Mouse (Mus musculus) liver, embryonic 13.5 days (tissue): ENCODE results near the gene Usp5. TPM values are rescaled to one million over a fixed set of nuclear protein-coding genes. Genes with fewer than 3 reads are reported as not detected.
"Not testable (repeated sequence)": the region's sequence is repeated elsewhere in the genome, so short reads cannot be mapped to it uniquely, and the experiment has no call there.

Experiments used
- ATAC-seq: fragments of 200-750 bp; cut with Nextera tagmentation; 2 replicates; pipeline ENCODE4 v1.8.0; 2017; ENCODE audit warnings: low read depth, mild to moderate bottlenecking, moderate number of reproducible peaks, moderate library complexity
- DNase-seq: peaks from one replicate; pipeline ENCODE4 v3.0.0; 2022
- H3K27ac ChIP-seq: fragments of 300-500 bp; sonication (generic); 2 replicates; pipeline ENCODE4 v1.5.1; 2015; ENCODE audit warnings: moderate library complexity, mild to moderate bottlenecking, inconsistent platforms
- H3K27me3 ChIP-seq: fragments of 300-500 bp; sonication (generic); 2 replicates; pipeline ENCODE4 v1.6.1; 2015; ENCODE audit warnings: mild to moderate bottlenecking, inconsistent platforms
- H3K36me3 ChIP-seq: fragments of 300-500 bp; sonication (generic); 2 replicates; pipeline ENCODE4 v1.6.1; 2015; ENCODE audit warnings: mild to moderate bottlenecking, inconsistent platforms
- H3K4me1 ChIP-seq: fragments of 300-500 bp; sonication (generic); replicated peaks from 2 replicates; pipeline ENCODE4 v1.6.1; 2015; ENCODE audit warnings: inconsistent platforms
- H3K4me2 ChIP-seq: fragments of 300-500 bp; sonication (generic); 2 replicates; pipeline ENCODE4 v1.6.1; 2015; ENCODE audit warnings: inconsistent platforms, mild to moderate bottlenecking, moderate library complexity
- H3K4me3 ChIP-seq: fragments of 300-500 bp; sonication (generic); replicated peaks from 2 replicates; pipeline ENCODE4 v1.5.1; 2015; ENCODE audit warnings: mild to moderate bottlenecking, inconsistent platforms
- H3K9ac ChIP-seq: fragments of 300-500 bp; sonication (generic); 2 replicates; pipeline ENCODE4 v1.6.1; 2015; ENCODE audit warnings: mild to moderate bottlenecking, inconsistent platforms
- H3K9me3 ChIP-seq: fragments of 300-500 bp; sonication (generic); replicated peaks from 2 replicates; pipeline ENCODE4 v1.6.1; 2016; ENCODE audit warnings: inconsistent platforms
- WGBS: fragments of 180-500 bp; shearing (Covaris S2); methylation state at CpG from one replicate; pipeline ENCODE4 v1.1.7; 2015; ENCODE audit not compliant: insufficient replicate concordance; 5-methylcytosine and 5-hydroxymethylcytosine counted together
- polyA plus RNA-seq: library from polyadenylated mRNA; unstranded; fragments of >200 nt; fragmentation: Nextera tagmentation; extraction: Ambion mirVana; gene quantifications from 2 replicates; pipeline ENCODE4 v1.2.1, GENCODE M21; 2015

The Usp5 gene
- polyA plus RNA-seq, 1 experiment from 2014 or later: 63.5 TPM

GRCm38 (mm10) chr6:124802400-124802799 lies 26.9 kb downstream of the Usp5 start:
- Histone ChIP-seq H3K27ac (peak overlapping the region; percentile 83), H3K4me3 (peak overlapping the region; percentile 43), H3K4me1 (peaks cover 39% of the 10 kb centered on the region), H3K4me2 (peak overlapping the region; percentile 66), H3K9ac (peak overlapping the region; percentile 43; the same call in 1 of the 2 replicates)
- ATAC-seq (peak; percentile 17; the same call in 1 of the 2 replicates), DNase-seq (peak; percentile 56)
- not testable (repeated sequence) for H3K36me3 ChIP-seq, H3K9me3 ChIP-seq, H3K27me3 ChIP-seq
- 7% methylated on average over 5 of the region's 9 CpGs for WGBS

GRCm38 (mm10) chr6:124796200-124796599 lies 33.1 kb downstream of the Usp5 start:
- H3K36me3 ChIP-seq: no peaks in the 10 kb centered on the region
- no peak overlapping the region for H3K9ac ChIP-seq
- 70% methylated on average over 2 of the region's 2 CpGs for WGBS
- peaks cover 12% of the 10 kb centered on the region for H3K4me1 ChIP-seq
- peak overlapping the region; percentile 19 for H3K27ac ChIP-seq
- ATAC-seq (peak; percentile 55; the same call in 1 of the 2 replicates), DNase-seq (no peak)
- H3K4me2 ChIP-seq: no peak overlapping the region
- H3K4me3 ChIP-seq: no peak overlapping the region
- no peaks in the 10 kb centered on the region for H3K27me3 ChIP-seq
- H3K9me3 ChIP-seq: no peaks in the 10 kb centered on the region

GRCm38 (mm10) chr6:124795781-124796180 lies 33.5 kb downstream of the Usp5 start:
- peaks cover 12% of the 10 kb centered on the region for H3K4me1 ChIP-seq
- no peak overlapping the region for H3K4me3 ChIP-seq
- H3K36me3 ChIP-seq: no peaks in the 10 kb centered on the region
- H3K9ac ChIP-seq: no peak overlapping the region
- WGBS: 75% methylated on average over 4 of the region's 4 CpGs
- H3K4me2 ChIP-seq: no peak overlapping the region
- DNase-seq (no peak), ATAC-seq (peak; percentile 12; the same call in 1 of the 2 replicates)
- no peaks in the 10 kb centered on the region for H3K27me3 ChIP-seq
- no peaks in the 10 kb centered on the region for H3K9me3 ChIP-seq
- H3K27ac ChIP-seq: peak overlapping the region; percentile 19; the same call in 1 of the 2 replicates

GRCm38 (mm10) chr6:124791911-124792310 lies 37.4 kb downstream of the Usp5 start:
- H3K9me3 ChIP-seq: no peaks in the 10 kb centered on the region
- no peak for ATAC-seq
- no peaks in the 10 kb centered on the region for H3K27me3 ChIP-seq
- H3K4me3 ChIP-seq: no peak overlapping the region
- H3K4me1 ChIP-seq: peaks cover 16% of the 10 kb centered on the region
- no peak for DNase-seq
- no peaks in the 10 kb centered on the region for H3K36me3 ChIP-seq
- no peak overlapping the region for H3K9ac ChIP-seq
- 70% methylated on average over 3 of the region's 3 CpGs for WGBS
- H3K4me2 ChIP-seq: no peak overlapping the region
- H3K27ac ChIP-seq: no peak overlapping the region

GRCm38 (mm10) chr6:124790121-124790520 lies 39.2 kb downstream of the Usp5 start:
- H3K36me3 ChIP-seq: no peaks in the 10 kb centered on the region
- H3K9ac ChIP-seq: no peak overlapping the region
- DNase-seq (no peak), ATAC-seq (no peak)
- no peak overlapping the region for H3K4me2 ChIP-seq
- 63% methylated on average over 4 of the region's 4 CpGs for WGBS
- no peaks in the 10 kb centered on the region for H3K9me3 ChIP-seq
- peaks cover 4% of the 10 kb centered on the region for H3K4me1 ChIP-seq
- no peak overlapping the region for H3K27ac ChIP-seq
- H3K27me3 ChIP-seq: no peaks in the 10 kb centered on the region
- no peak overlapping the region for H3K4me3 ChIP-seq

GRCm38 (mm10) chr6:124789519-124789918 lies 39.8 kb downstream of the Usp5 start:
- WGBS: 72% methylated on average over 4 of the region's 4 CpGs
- Histone ChIP-seq H3K4me3 (no peak overlapping the region), H3K9me3 (no peaks in the 10 kb centered on the region), H3K27ac (no peak overlapping the region), H3K27me3 (no peaks in the 10 kb centered on the region), H3K9ac (no peak overlapping the region), H3K4me1 (peaks cover 4% of the 10 kb centered on the region; the same call in 1 of the 2 replicates), H3K36me3 (no peaks in the 10 kb centered on the region), H3K4me2 (no peak overlapping the region)
- no peak for DNase-seq
- no peak for ATAC-seq

GRCm38 (mm10) chr6:124787722-124788121 lies 41.6 kb downstream of the Usp5 start:
- no peak overlapping the region for H3K9ac ChIP-seq
- WGBS: 69% methylated on average over 10 of the region's 10 CpGs
- no peak for ATAC-seq
- no peaks in the 10 kb centered on the region for H3K36me3 ChIP-seq
- no peak overlapping the region for H3K4me2 ChIP-seq
- no peaks in the 10 kb centered on the region for H3K27me3 ChIP-seq
- peaks cover 4% of the 10 kb centered on the region; the same call in 1 of the 2 replicates for H3K4me1 ChIP-seq
- H3K4me3 ChIP-seq: no peak overlapping the region
- H3K27ac ChIP-seq: no peak overlapping the region
- DNase-seq: no peak
- H3K9me3 ChIP-seq: no peaks in the 10 kb centered on the region

- no peak overlapping the region for H3K4me3 ChIP-seq
- WGBS: 38% methylated on average over 8 of the region's 8 CpGs
- no peaks in the 10 kb centered on the region for H3K9me3 ChIP-seq
- H3K27me3 ChIP-seq: no peaks in the 10 kb centered on the region; the same call in 1 of the 2 replicates
- no peaks in the 10 kb centered on the region for H3K36me3 ChIP-seq
- H3K9ac ChIP-seq: no peak overlapping the region
- H3K4me1 ChIP-seq: peaks cover 7% of the 10 kb centered on the region; the same call in 1 of the 2 replicates
- DNase-seq (no peak), ATAC-seq (peak; percentile 48)
- H3K27ac ChIP-seq: no peak overlapping the region
- no peak overlapping the region for H3K4me2 ChIP-seq
Measured at GRCm38 (mm10) chr6:124786756-124787420, 42.4 kb downstream of the Usp5 start.

- DNase-seq (no peak), ATAC-seq (no peak)
- Histone ChIP-seq H3K36me3 (no peaks in the 10 kb centered on the region), H3K4me1 (peaks cover 11% of the 10 kb centered on the region; the same call in 1 of the 2 replicates), H3K4me2 (peak overlapping the region; percentile 21), H3K9me3 (no peaks in the 10 kb centered on the region), H3K27me3 (peaks cover 41% of the 10 kb centered on the region), H3K9ac (no peak overlapping the region), H3K4me3 (0 out of 2 replicates have a peak overlapping the region, but pooled peaks have one; percentile 10), H3K27ac (no peak overlapping the region)
- 18% methylated on average over 6 of the region's 6 CpGs for WGBS
Measured at GRCm38 (mm10) chr6:124782436-124782835, 46.8 kb downstream of the Usp5 start.

GRCm38 (mm10) chr6:124780917-124781316 lies 48.4 kb downstream of the Usp5 start:
- Histone ChIP-seq H3K4me2 (no peak overlapping the region), H3K36me3 (no peaks in the 10 kb centered on the region), H3K27me3 (peaks cover 41% of the 10 kb centered on the region), H3K4me3 (no peak overlapping the region), H3K27ac (no peak overlapping the region), H3K9me3 (no peaks in the 10 kb centered on the region), H3K4me1 (peaks cover 11% of the 10 kb centered on the region; the same call in 1 of the 2 replicates), H3K9ac (no peak overlapping the region)
- 76% methylated on average over 7 of the region's 7 CpGs for WGBS
- DNase-seq (no peak), ATAC-seq (no peak)

GRCm38 (mm10) chr6:124779984-124780416 lies 49.3 kb downstream of the Usp5 start:
- peak overlapping the region; percentile 44 for H3K4me2 ChIP-seq
- H3K4me3 ChIP-seq: peak overlapping the region; percentile 4
- H3K36me3 ChIP-seq: no peaks in the 10 kb centered on the region
- 10% methylated on average over 10 of the region's 10 CpGs for WGBS
- DNase-seq (no peak), ATAC-seq (no peak)
- peaks cover 11% of the 10 kb centered on the region; the same call in 1 of the 2 replicates for H3K4me1 ChIP-seq
- H3K9me3 ChIP-seq: no peaks in the 10 kb centered on the region
- H3K27ac ChIP-seq: no peak overlapping the region
- H3K9ac ChIP-seq: no peak overlapping the region
- peaks cover 41% of the 10 kb centered on the region for H3K27me3 ChIP-seq
